Mouse (Mus musculus) heart, embryonic 16.5 days (tissue): ENCODE results near the gene Ppm1l. TPM values are rescaled to one million over a fixed set of nuclear protein-coding genes. Genes with fewer than 3 reads are reported as not detected.

ENCODE experiments used
- ATAC-seq: fragments of 200-750 bp; cut with Nextera tagmentation; replicated peaks from 2 replicates; pipeline ENCODE4 v1.8.0; 2017; ENCODE audit warnings: moderate number of reproducible peaks; ENCODE audit not compliant: insufficient read depth, low FRiP score; ENCODE audit errors: extremely low read depth
- H3K27ac ChIP-seq: fragments of 300-500 bp; sonication (generic); 2 replicates; pipeline ENCODE4 v1.5.1; 2014; ENCODE audit warnings: mild to moderate bottlenecking, low read length, control low read depth, moderate library complexity
- H3K27me3 ChIP-seq: fragments of 300-500 bp; sonication (generic); 2 replicates; pipeline ENCODE4 v1.6.1; 2014; ENCODE audit warnings: low read length, mixed read lengths; ENCODE audit not compliant: control insufficient read depth, insufficient read depth
- H3K36me3 ChIP-seq: fragments of 300-500 bp; sonication (generic); 2 replicates; pipeline ENCODE4 v1.6.1; 2014; ENCODE audit not compliant: control insufficient read depth, insufficient read depth
- H3K4me1 ChIP-seq: fragments of 300-500 bp; sonication (generic); 2 replicates; pipeline ENCODE4 v1.6.1; 2014; ENCODE audit warnings: low read length, mixed read lengths; ENCODE audit not compliant: control insufficient read depth, insufficient read depth
- H3K4me2 ChIP-seq: fragments of 300-500 bp; sonication (generic); 2 replicates; pipeline ENCODE4 v1.6.1; 2014; ENCODE audit warnings: low read depth, mild to moderate bottlenecking, control low read depth, low read length
- H3K4me3 ChIP-seq: fragments of 300-500 bp; sonication (generic); 2 replicates; pipeline ENCODE4 v1.5.1; 2014; ENCODE audit warnings: mild to moderate bottlenecking, control low read depth, low read length
- H3K9ac ChIP-seq: fragments of 300-500 bp; sonication (generic); 2 replicates; pipeline ENCODE4 v1.6.1; 2014; ENCODE audit warnings: low read length, control low read depth
- H3K9me3 ChIP-seq: fragments of 300-500 bp; sonication (generic); replicated peaks from 2 replicates; pipeline ENCODE4 v1.6.1; 2016; ENCODE audit warnings: low read length; ENCODE audit not compliant: control insufficient read depth
- WGBS: fragments of 180-500 bp; shearing (Covaris S2); extraction: QIAGEN DNeasy Blood & Tissue Kit; methylation state at CpG from one replicate; pipeline ENCODE4 v1.1.7; 2014; 5-methylcytosine and 5-hydroxymethylcytosine counted together
- polyA plus RNA-seq: library from polyadenylated mRNA; unstranded; fragments of >200 nt; fragmentation: Nextera tagmentation; extraction: Ambion mirVana; gene quantifications from 2 replicates; pipeline ENCODE4 v1.2.1, GENCODE M21; 2015

Ppm1l gene
- polyA plus RNA-seq, 1 experiment from 2014 or later: 8.4 TPM

GRCm38 (mm10) chr3:69319061-69319720, 2.5 kb downstream of the Ppm1l start:
- H3K4me3 ChIP-seq: peak overlapping the region; percentile 90
- peak overlapping the region; percentile 95 for H3K4me2 ChIP-seq
- peak overlapping the region; percentile 88; the same call in 1 of the 2 replicates for H3K9ac ChIP-seq
- H3K36me3 ChIP-seq: no peaks in the 10 kb centered on the region
- H3K27me3 ChIP-seq: no peaks in the 10 kb centered on the region
- H3K9me3 ChIP-seq: no peaks in the 10 kb centered on the region
- ATAC-seq: no peak
- H3K27ac ChIP-seq: no peak overlapping the region
- WGBS: 74% methylated on average over 6 of the region's 6 CpGs
- peaks cover 10% of the 10 kb centered on the region; the same call in 1 of the 2 replicates for H3K4me1 ChIP-seq

- Histone ChIP-seq H3K4me3 (no peak overlapping the region), H3K27me3 (no peaks in the 10 kb centered on the region), H3K27ac (no peak overlapping the region), H3K9ac (no peak overlapping the region), H3K36me3 (no peaks in the 10 kb centered on the region), H3K4me1 (peaks cover 5% of the 10 kb centered on the region; the same call in 1 of the 2 replicates), H3K4me2 (no peak overlapping the region), H3K9me3 (no peaks in the 10 kb centered on the region)
- 55% methylated on average over 3 of the region's 3 CpGs for WGBS
- ATAC-seq: peak; percentile 55; the same call in 1 of the 2 replicates
Observed at GRCm38 (mm10) chr3:69323982-69324381, 7.3 kb downstream of the Ppm1l start.

GRCm38 (mm10) chr3:69329910-69330309, 13.2 kb downstream of the Ppm1l start:
- H3K9me3 ChIP-seq: no peaks in the 10 kb centered on the region
- H3K4me1 ChIP-seq: 0 out of 2 replicates have a peak, but pooled peaks cover 2% of the 10 kb centered on the region
- WGBS: 37% methylated on average over 5 of the region's 5 CpGs
- H3K4me3 ChIP-seq: no peak overlapping the region
- no peak for ATAC-seq
- no peak overlapping the region for H3K4me2 ChIP-seq
- H3K27me3 ChIP-seq: no peaks in the 10 kb centered on the region
- no peak overlapping the region for H3K27ac ChIP-seq
- H3K9ac ChIP-seq: no peak overlapping the region
- no peaks in the 10 kb centered on the region for H3K36me3 ChIP-seq

- Histone ChIP-seq H3K36me3 (no peaks in the 10 kb centered on the region), H3K27ac (no peak overlapping the region), H3K27me3 (no peaks in the 10 kb centered on the region), H3K4me2 (no peak overlapping the region), H3K4me1 (0 out of 2 replicates have a peak, but pooled peaks cover 2% of the 10 kb centered on the region), H3K4me3 (no peak overlapping the region), H3K9me3 (no peaks in the 10 kb centered on the region), H3K9ac (no peak overlapping the region)
- ATAC-seq: no peak
- 70% methylated on average over 9 of the region's 9 CpGs for WGBS
Observed at GRCm38 (mm10) chr3:69333819-69334218, 17.2 kb downstream of the Ppm1l start.

- H3K27ac ChIP-seq: no peak overlapping the region
- no peak overlapping the region for H3K4me2 ChIP-seq
- WGBS: 80% methylated on average over 1 of the region's 1 CpGs
- H3K27me3 ChIP-seq: no peaks in the 10 kb centered on the region
- no peak for ATAC-seq
- no peak overlapping the region for H3K4me3 ChIP-seq
- H3K9ac ChIP-seq: no peak overlapping the region
- no peaks in the 10 kb centered on the region for H3K36me3 ChIP-seq
- H3K4me1 ChIP-seq: peaks cover 16% of the 10 kb centered on the region
- no peaks in the 10 kb centered on the region for H3K9me3 ChIP-seq
Observed at GRCm38 (mm10) chr3:69340486-69340885, 23.8 kb downstream of the Ppm1l start.

- Histone ChIP-seq H3K27ac (no peak overlapping the region), H3K36me3 (no peaks in the 10 kb centered on the region), H3K4me2 (no peak overlapping the region), H3K4me3 (no peak overlapping the region), H3K9me3 (no peaks in the 10 kb centered on the region), H3K4me1 (peaks cover 16% of the 10 kb centered on the region), H3K9ac (no peak overlapping the region), H3K27me3 (no peaks in the 10 kb centered on the region)
- ATAC-seq: no peak
Observed at GRCm38 (mm10) chr3:69340971-69341370, 24.3 kb downstream of the Ppm1l start.

- ATAC-seq: no peak
- Histone ChIP-seq H3K27me3 (no peaks in the 10 kb centered on the region), H3K4me3 (no peak overlapping the region), H3K4me1 (peaks cover 21% of the 10 kb centered on the region), H3K9ac (no peak overlapping the region), H3K9me3 (no peaks in the 10 kb centered on the region), H3K36me3 (no peaks in the 10 kb centered on the region), H3K27ac (no peak overlapping the region), H3K4me2 (no peak overlapping the region)
- WGBS: 59% methylated on average over 8 of the region's 8 CpGs
Observed at GRCm38 (mm10) chr3:69341514-69341913, 24.9 kb downstream of the Ppm1l start.

- no peak overlapping the region for H3K9ac ChIP-seq
- no peak for ATAC-seq
- no peaks in the 10 kb centered on the region for H3K9me3 ChIP-seq
- no peak overlapping the region for H3K4me3 ChIP-seq
- no peaks in the 10 kb centered on the region for H3K27me3 ChIP-seq
- H3K27ac ChIP-seq: peak overlapping the region; percentile 76
- H3K4me1 ChIP-seq: peaks cover 22% of the 10 kb centered on the region
- H3K36me3 ChIP-seq: no peaks in the 10 kb centered on the region
- WGBS: 49% methylated on average over 8 of the region's 8 CpGs
- H3K4me2 ChIP-seq: peak overlapping the region; percentile 14; the same call in 1 of the 2 replicates
Observed at GRCm38 (mm10) chr3:69342247-69342921, 25.7 kb downstream of the Ppm1l start.

GRCm38 (mm10) chr3:69343124-69343523, 26.5 kb downstream of the Ppm1l start:
- Histone ChIP-seq H3K4me3 (no peak overlapping the region), H3K27ac (no peak overlapping the region; the same call in 1 of the 2 replicates), H3K9ac (no peak overlapping the region), H3K4me1 (peaks cover 22% of the 10 kb centered on the region), H3K9me3 (no peaks in the 10 kb centered on the region), H3K36me3 (no peaks in the 10 kb centered on the region), H3K4me2 (no peak overlapping the region), H3K27me3 (no peaks in the 10 kb centered on the region)
- no peak for ATAC-seq
- 83% methylated on average over 10 of the region's 10 CpGs for whole genome bisulfite sequencing
